Mouse (Mus musculus) Muller cell, postnatal 12 days (primary cell): ENCODE measurements at regions not wholly inside any gene's neighbourhood (a gene's known extent, or its start where the extent isn't known, plus 50 kb on each side); places are given as distances from the start of the nearest gene placed in this dataset.
"Not testable (repeated sequence)": the region's sequence is repeated elsewhere in the genome, so short reads cannot be mapped to it uniquely, and the experiment has no call there.

Experiments used
- DNase-seq: peaks from one replicate; pipeline ENCODE4 v3.0.0-alpha.2; 2015; ENCODE audit errors: inconsistent ontology term

DNA sequence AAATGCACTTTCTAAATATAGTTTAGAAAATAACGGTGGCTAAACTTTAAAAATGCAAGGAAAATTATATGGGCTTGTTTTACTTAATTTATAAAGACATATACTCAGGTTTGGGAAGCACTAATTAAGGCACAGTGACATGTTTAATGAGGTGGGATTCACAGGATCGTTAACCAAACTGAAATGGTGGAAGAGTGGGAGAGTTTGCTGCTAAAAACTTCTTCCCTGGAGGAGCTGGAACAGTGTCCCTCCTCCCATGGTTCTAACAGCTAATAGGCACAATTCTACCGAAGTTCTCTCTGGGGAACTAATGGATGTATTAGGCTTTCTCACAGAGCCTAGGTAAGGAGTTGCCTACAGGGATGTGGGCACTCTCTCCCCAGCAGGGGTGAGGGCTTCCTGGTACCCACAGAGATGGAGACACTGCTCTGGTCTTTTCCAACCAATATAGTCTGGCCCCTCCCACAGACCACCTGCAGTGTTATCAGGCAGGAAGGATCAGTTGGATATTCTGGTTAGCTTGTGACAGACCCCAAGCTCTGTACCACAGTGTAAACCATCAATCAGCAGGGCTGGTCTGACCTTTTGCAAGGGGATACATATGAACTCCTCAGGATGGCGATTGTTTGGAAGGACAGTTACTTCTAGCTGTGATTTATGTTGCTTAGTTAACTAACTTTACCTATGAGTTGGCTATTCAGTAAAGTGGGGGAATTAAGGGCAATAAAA is 309.0 kb upstream of the Zic4 start:
- DNase-seq: no peak

- no peak for DNase-seq
Measured at GRCm38 (mm10) chr9:91059460-91059859, 302.8 kb upstream of the Zic4 start.

DNA sequence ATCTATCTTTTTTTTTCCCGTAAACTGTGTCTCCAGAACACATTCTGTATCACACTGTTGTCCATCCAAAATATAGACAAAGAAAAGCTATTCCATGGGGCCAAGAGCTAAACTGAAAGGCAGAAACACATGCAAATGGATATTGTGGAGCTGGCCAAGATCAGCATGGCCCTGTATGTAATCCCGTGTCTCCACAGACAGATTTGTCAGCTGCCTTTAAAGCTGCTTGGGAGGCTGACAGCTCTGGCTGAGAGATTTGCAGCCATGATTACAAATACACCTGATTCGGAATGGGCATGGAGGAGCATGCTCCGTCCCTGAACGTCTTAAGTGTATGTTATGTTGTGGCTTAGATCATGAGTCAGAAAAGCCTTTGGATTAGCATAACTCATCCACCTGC is 292.7 kb upstream of the Zic4 start:
- DNase-seq: no peak

GRCm38 (mm10) chr9:91073366-91074174 is 288.6 kb upstream of the Zic4 start:
- peak; percentile 52 for DNase-seq

DNA sequence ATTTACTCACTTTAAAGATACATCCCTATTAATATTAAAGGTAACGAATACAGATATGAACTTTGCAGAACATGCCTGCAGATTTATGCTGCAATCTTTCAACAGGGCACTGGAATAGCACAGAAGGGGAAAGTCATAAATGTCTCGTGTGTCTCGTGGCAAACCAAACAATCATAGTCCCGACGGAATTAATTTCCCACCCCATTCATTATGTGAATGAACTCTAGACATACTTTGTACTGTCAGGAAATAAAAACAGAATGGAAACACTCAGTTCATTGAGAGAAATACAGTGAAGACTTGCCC is 288.1 kb upstream of the Zic4 start:
- no peak for DNase-seq

- DNase-seq: no peak
Measured at GRCm38 (mm10) chr9:91077490-91077889, 284.7 kb upstream of the Zic4 start.

GRCm38 (mm10) chr9:91083791-91084190 is 278.4 kb upstream of the Zic4 start:
- peak; percentile 46 for DNase-seq

GRCm38 (mm10) chr9:91085923-91086322 is 276.3 kb upstream of the Zic4 start:
- no peak for DNase-seq

DNA sequence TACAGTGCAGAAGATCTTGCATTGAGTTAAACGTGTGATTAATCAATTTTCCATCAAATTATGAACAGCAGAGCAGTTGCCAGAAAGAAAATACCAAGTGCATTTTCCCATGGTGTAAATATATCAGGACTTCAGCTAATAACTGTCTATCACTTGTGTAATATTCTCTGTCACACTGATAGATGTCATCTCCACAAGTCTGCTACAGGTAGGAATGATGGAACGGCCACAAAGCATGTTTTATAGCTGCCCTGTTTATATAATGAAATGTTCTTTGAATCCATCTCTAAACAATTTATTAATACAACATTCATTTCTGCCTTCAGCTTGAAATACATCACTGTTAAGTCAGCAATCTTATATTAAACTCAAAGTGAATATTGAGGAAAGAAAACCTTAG is 272.9 kb upstream of the Zic4 start:
- DNase-seq: no peak

- DNase-seq: no peak
Measured at GRCm38 (mm10) chr9:91091421-91092050, 270.7 kb upstream of the Zic4 start.

DNA sequence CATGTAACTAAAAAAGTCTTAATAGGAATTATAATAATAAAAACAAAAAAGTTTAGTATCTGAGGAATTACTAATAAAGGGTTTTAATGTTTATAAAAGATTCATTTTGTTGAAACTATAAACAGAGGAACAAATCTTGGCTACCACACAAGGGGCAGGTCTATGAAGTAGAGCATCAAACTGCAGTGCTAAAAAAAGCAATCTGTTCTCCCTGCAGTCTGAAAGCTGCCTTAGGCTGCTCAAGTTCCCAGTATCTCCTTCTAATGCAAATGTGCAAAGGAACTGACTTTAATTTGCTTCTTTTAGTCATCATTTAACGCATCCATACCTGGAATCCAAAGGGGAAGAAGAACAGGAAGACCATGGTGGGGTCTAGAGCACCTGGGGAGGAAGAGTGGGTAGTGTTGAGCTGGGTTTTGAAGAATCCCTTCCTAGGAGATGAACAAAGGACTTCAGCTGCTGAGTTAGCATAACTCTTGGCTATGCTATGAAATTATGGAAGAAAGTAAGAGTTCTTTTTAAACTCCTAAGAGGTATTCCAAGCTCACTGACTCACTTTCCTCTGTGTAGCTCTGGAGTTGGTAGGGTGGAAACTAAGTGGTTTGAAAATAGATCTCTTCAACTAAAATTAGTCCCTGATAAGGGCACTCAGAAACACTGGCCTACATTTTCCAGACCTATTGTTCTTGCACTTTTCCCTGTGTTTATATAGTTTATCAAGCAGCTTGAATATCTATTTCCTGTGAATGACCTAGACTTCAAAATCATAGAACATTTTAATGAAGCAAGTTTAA is 260.4 kb upstream of the Zic4 start:
- peak; percentile 15 for DNase-seq

- no peak for DNase-seq
Measured at GRCm38 (mm10) chr9:91122441-91123035, 239.7 kb upstream of the Zic4 start.

- no peak for DNase-seq
Measured at GRCm38 (mm10) chr9:91123208-91123607, 239.0 kb upstream of the Zic4 start.

- no peak for DNase-seq
Measured at GRCm38 (mm10) chr9:91126630-91127245, 235.5 kb upstream of the Zic4 start.

- not testable (repeated sequence) for DNase-seq
Measured at GRCm38 (mm10) chr9:91128491-91128890, 233.7 kb upstream of the Zic4 start.

DNA sequence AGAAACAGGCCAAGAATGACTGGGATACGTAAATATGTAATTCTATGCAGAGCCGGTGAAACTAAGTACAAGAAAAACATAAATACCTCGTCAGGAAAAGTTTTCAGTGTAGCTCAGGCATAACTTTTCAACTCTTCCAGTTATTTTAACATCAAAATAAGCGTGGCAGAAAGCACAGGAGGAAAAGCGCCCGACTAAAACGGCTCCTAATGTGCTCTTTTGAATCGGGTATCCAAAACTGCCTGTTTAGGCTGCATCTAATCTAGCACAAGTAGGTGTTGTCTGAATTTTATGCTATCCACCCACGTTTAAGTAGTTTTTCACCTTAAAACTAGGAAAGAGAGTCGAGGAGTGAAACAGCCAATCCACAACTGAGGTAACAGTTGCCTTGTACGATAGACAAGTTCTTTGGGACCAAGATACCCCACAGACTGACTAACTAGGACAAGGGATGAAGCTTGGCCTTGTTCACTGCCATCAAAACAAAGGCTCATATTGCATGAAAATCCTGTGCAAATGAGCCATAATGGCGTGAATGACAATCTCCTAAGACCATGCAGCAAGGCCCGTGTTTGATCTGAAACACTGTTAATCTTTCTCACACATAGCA is 232.0 kb upstream of the Zic4 start:
- DNase-seq: no peak

GRCm38 (mm10) chr9:91131415-91132255 is 230.6 kb upstream of the Zic4 start:
- DNase-seq: peak; percentile 22

DNA sequence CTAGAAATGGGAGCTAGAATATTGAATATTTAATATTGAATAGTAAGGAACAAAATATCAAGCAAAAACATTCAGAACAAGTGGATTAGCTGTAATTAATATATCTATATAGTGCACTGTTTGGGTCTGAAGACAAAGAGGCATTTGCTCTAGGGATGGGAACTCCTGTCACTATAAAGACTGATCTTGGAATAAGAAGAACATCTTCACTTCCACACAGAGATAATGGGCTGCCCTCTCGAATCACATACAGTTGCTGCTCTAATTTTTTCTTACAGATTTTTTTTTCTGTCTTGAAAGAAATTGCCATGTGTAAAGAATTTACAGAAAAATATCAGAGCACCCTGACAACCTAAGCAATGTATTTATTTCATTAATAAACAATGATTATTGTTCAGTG is 229.7 kb upstream of the Zic4 start:
- DNase-seq: no peak

DNA sequence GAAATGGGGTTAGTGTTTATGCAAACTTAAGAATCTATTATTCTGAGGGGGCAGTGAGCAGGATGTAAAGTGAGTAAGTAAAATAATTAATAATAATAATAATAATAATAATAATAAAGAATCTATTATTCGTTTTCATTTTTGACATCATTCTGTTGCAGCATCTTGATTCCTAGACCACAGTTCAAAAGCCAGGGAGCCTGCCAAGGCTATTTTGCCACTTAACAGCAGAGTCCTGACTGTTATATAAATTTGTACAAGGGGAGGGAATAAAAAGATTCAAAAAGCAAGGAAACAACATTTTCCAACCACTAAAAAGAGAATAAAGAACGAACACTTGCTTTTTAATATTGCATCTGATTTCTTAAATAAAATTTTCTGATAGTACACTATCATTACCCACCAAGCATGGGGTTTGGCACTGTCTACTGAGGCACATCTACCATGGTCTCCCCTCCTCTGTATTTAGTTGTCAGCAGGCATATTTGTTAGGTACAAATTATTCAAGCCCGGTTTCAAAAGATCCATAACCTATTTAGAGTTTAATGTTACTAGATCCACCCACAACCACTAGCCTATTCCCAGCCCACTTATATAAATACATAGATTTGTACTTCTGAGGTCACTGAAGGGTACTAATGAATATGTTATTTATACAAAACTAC is 228.8 kb upstream of the Zic4 start:
- no peak for DNase-seq
